ENCODE assay signal across 32 mouse cellular contexts in the genomic region with DNA sequence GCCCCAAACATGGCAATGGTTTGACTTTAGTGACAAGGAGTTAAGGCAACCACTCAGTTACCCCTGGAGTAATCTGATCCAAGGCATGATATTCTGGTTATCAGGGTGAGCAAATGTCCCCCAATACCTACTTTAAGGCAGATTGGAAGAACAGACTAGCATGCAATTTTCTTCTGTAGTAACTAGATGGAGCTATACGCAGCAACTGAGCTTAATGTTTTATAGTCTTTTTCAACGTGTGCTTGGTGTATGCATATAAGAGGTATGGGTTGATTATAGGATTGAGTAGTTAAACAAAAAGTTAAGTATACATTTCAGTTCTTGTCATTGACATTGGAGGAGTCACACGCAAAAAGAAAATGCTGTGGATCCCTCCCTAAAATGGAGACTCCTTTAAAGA. TPM values are rescaled to one million over a fixed set of nuclear protein-coding genes. Genes with fewer than 3 reads are reported as not detected.
A peak's percentile ranks its signal among the peaks of the same experiment; 100 is the strongest.
DNase-seq lines count a peak whose midpoint lies in the region; ATAC-seq and TF ChIP-seq lines count a peak whose summit lies in the region.
"Had no signal": no experiment of that assay in that cellular context is flagged by ENCODE, and none has a peak within 500 bp of the region (broad histone marks: within the 10 kb centered on the region; RNA-seq: fewer than 3 reads in every experiment).

No protein-coding gene starts in this region.

- no peak overlapping the region for H3K4me3 ChIP-seq in kidney, postnatal 0 days (replicated peaks; ENCODE audit: low read depth, low read length)
- no peak overlapping the region for H3K4me3 ChIP-seq in midbrain, postnatal 0 days (ENCODE audit: low read depth, low read length)
- no peak overlapping the region for H3K4me3 ChIP-seq in midbrain, embryonic 15.5 days
- H3K4me3 ChIP-seq: embryonic facial prominence, embryonic 10.5 days; embryonic facial prominence, embryonic 13.5 days; erythroblast, embryonic 14.5 days; forebrain, embryonic 13.5 days; heart, embryonic 12.5 days; heart, embryonic 15.5 days; hindbrain, embryonic 10.5 days; hindbrain, embryonic 13.5 days had no signal

- H3K9ac ChIP-seq in kidney, postnatal 0 days (ENCODE audit: low read depth, low read length): no peak overlapping the region
- H3K9ac ChIP-seq in midbrain, postnatal 0 days (replicated peaks; ENCODE audit: low read length, poor library complexity, severe bottlenecking): no peak overlapping the region
- no peak overlapping the region for H3K9ac ChIP-seq in midbrain, embryonic 15.5 days
- H3K9ac ChIP-seq: embryonic facial prominence, embryonic 13.5 days; forebrain, embryonic 13.5 days; heart, embryonic 12.5 days; heart, embryonic 15.5 days; hindbrain, embryonic 13.5 days had no signal

- ATAC-seq in frontal cortex, adult (ENCODE audit: low TSS enrichment): peak; percentile 57; the same call in 1 of the 2 replicates
- no peak for ATAC-seq in kidney, postnatal 0 days (replicated peaks; ENCODE audit: low FRiP score, low read depth)
- no peak for ATAC-seq in midbrain, postnatal 0 days (ENCODE audit: low FRiP score)
- no peak for ATAC-seq in midbrain, embryonic 15.5 days (replicated peaks)
- ATAC-seq: forebrain, embryonic 13.5 days; forebrain, embryonic 16.5 days; Patski had no signal

- 0 out of 2 replicates have a peak, but pooled peaks have one; percentile 4 for TF ChIP-seq CTCF in kidney, postnatal 0 days (IDR thresholded peaks at IDR 0.05; ENCODE audit: low read depth)
- peak; percentile 42 for TF ChIP-seq CTCF in midbrain, postnatal 0 days (IDR thresholded peaks at IDR 0.05)

- 57% methylated on average over 3 of the region's 3 CpGs for WGBS in kidney, postnatal 0 days
- WGBS in midbrain, postnatal 0 days: 63% methylated on average over 3 of the region's 3 CpGs
- 57% methylated on average over 3 of the region's 3 CpGs for WGBS in midbrain, embryonic 15.5 days

- no peak overlapping the region for H3K27ac ChIP-seq in kidney, postnatal 0 days
- H3K27ac ChIP-seq in midbrain, postnatal 0 days (ENCODE audit: low read depth, low read length): no peak overlapping the region
- no peak overlapping the region for H3K27ac ChIP-seq in midbrain, embryonic 15.5 days
- H3K27ac ChIP-seq: embryonic facial prominence, embryonic 10.5 days; embryonic facial prominence, embryonic 13.5 days; forebrain, embryonic 13.5 days; heart, embryonic 15.5 days; hindbrain, embryonic 10.5 days; hindbrain, embryonic 13.5 days had no signal

- no peak for DNase-seq in frontal cortex, postnatal 25 days (ENCODE audit: low spot score in 2 of 2)
- no peak for DNase-seq in kidney, postnatal 0 days (ENCODE audit: low spot score)
- no peak for DNase-seq in kidney, postnatal 10 days
- no peak for DNase-seq in midbrain, postnatal 0 days (ENCODE audit: low spot score)
- DNase-seq in spleen, postnatal 14 days (ENCODE audit: low spot score in 2 of 2): no peak
- DNase-seq: adrenal gland, postnatal 10 days; adrenal gland, postnatal 36 days; B cell, adult 2 months; cerebellum, adult 11 months; cerebellum, adult 2 months; cerebellum, adult 9-11 months; cerebellum, postnatal 25 days; embryo, embryonic 11 days; gastrocnemius, postnatal 25 days; heart, adult 18-20 months; heart, postnatal 10 days; heart, postnatal 36 days had no signal

- H3K27me3 ChIP-seq in kidney, postnatal 0 days (ENCODE audit: insufficient read depth, low read length): no peaks in the 10 kb centered on the region
- H3K27me3 ChIP-seq in midbrain, postnatal 0 days (ENCODE audit: insufficient read depth, low read length): peaks cover 3% of the 10 kb centered on the region; the same call in 1 of the 2 replicates
- no peaks in the 10 kb centered on the region for H3K27me3 ChIP-seq in midbrain, embryonic 15.5 days (replicated peaks)
- H3K27me3 ChIP-seq: CH12.LX; forebrain, embryonic 13.5 days; heart, embryonic 12.5 days; heart, embryonic 15.5 days; hindbrain, embryonic 13.5 days had no signal

- no peaks in the 10 kb centered on the region for H3K9me3 ChIP-seq in kidney, postnatal 0 days (replicated peaks; ENCODE audit: low read length)
- no peaks in the 10 kb centered on the region for H3K9me3 ChIP-seq in midbrain, postnatal 0 days (ENCODE audit: low read length)
- H3K9me3 ChIP-seq in midbrain, embryonic 15.5 days: no peaks in the 10 kb centered on the region
- H3K9me3 ChIP-seq: embryonic facial prominence, embryonic 10.5 days; embryonic facial prominence, embryonic 13.5 days; forebrain, embryonic 13.5 days; G1E; heart, embryonic 12.5 days; heart, embryonic 15.5 days; hindbrain, embryonic 10.5 days; hindbrain, embryonic 13.5 days had no signal

- H3K36me3 ChIP-seq in kidney, postnatal 0 days (ENCODE audit: insufficient read depth, low read length): no peaks in the 10 kb centered on the region
- H3K36me3 ChIP-seq in midbrain, postnatal 0 days (ENCODE audit: insufficient read depth, low read length): no peaks in the 10 kb centered on the region
- no peaks in the 10 kb centered on the region for H3K36me3 ChIP-seq in midbrain, embryonic 15.5 days (replicated peaks)
- H3K36me3 ChIP-seq: embryonic facial prominence, embryonic 10.5 days; embryonic facial prominence, embryonic 13.5 days; G1E; heart, embryonic 15.5 days; hindbrain, embryonic 10.5 days; hindbrain, embryonic 13.5 days had no signal

- no peak overlapping the region for H3K4me2 ChIP-seq in kidney, postnatal 0 days (ENCODE audit: low read length)
- no peak overlapping the region for H3K4me2 ChIP-seq in midbrain, postnatal 0 days (ENCODE audit: low read depth, low read length, poor library complexity, severe bottlenecking)
- no peak overlapping the region for H3K4me2 ChIP-seq in midbrain, embryonic 15.5 days
- H3K4me2 ChIP-seq: embryonic facial prominence, embryonic 13.5 days; forebrain, embryonic 13.5 days; heart, embryonic 12.5 days; heart, embryonic 15.5 days; hindbrain, embryonic 13.5 days had no signal

- no peaks in the 10 kb centered on the region for H3K4me1 ChIP-seq in kidney, postnatal 0 days (replicated peaks; ENCODE audit: insufficient read depth, low read length)
- no peaks in the 10 kb centered on the region for H3K4me1 ChIP-seq in midbrain, postnatal 0 days (ENCODE audit: insufficient read depth, low read length)
- H3K4me1 ChIP-seq in midbrain, embryonic 15.5 days: no peaks in the 10 kb centered on the region
- H3K4me1 ChIP-seq: embryonic facial prominence, embryonic 10.5 days; embryonic facial prominence, embryonic 13.5 days; forebrain, embryonic 13.5 days; heart, embryonic 12.5 days; heart, embryonic 15.5 days; hindbrain, embryonic 10.5 days; hindbrain, embryonic 13.5 days had no signal

RNA-seq across cellular contexts. Expression of a gene that starts 21.2 kb away (rescaled TPM):
- polyA plus RNA-seq in kidney, postnatal 0 days (2015; fragmentation: Nextera tagmentation; extraction: Ambion mirVana): 11.6 and 12.6 TPM in 2 replicates
- 0.77 TPM in 1 of 2 replicates, not detected in the other for total RNA-seq in midbrain, postnatal 0 days (2014; rRNA removed)
- 0.17 TPM in 1 of 2 replicates, not detected in the other for polyA plus RNA-seq in midbrain, postnatal 0 days (2015; fragmentation: Nextera tagmentation; extraction: Ambion mirVana)
- 0.72 TPM in 1 of 2 replicates, not detected in the other for polyA plus RNA-seq in midbrain, embryonic 15.5 days (2015; fragmentation: Nextera tagmentation; extraction: Ambion mirVana)
- total RNA-seq: CH12.LX; common myeloid progenitor, adult 5-6 weeks; G1E had no signal
- polyA plus RNA-seq: erythroblast, embryonic 14.5 days; forebrain, embryonic 13.5 days; forebrain, embryonic 16.5 days; G1E; hindbrain, embryonic 10.5 days; Patski had no signal
